Mouse (Mus musculus): ENCODE measurements at regions not wholly inside any gene's neighbourhood (a gene's known extent, or its start where the extent isn't known, plus 50 kb on each side); places are given as distances from the start of the nearest gene placed in this dataset.

- intact Hi-C loops (cut with DNase I), result no loop called here
- DNase-seq (ENCODE audit: low spot score), result no peak
Observed at GRCm38 (mm10) chr8:126157452-126158185, 140.7 kb upstream of the Slc35f3 start.

- no peak for DNase-seq (ENCODE audit: low spot score)
- intact Hi-C loops (cut with DNase I), result no loop called here
Observed at GRCm38 (mm10) chr8:126159485-126159884, 138.9 kb upstream of the Slc35f3 start.

GRCm38 (mm10) chr8:126160356-126160975, 137.9 kb upstream of the Slc35f3 start:
- intact Hi-C loops (cut with DNase I), result no loop called here
- no peak for DNase-seq (ENCODE audit: low spot score)

GRCm38 (mm10) chr8:126162748-126163371, 135.5 kb upstream of the Slc35f3 start:
- intact Hi-C loops (cut with DNase I), result no loop called here
- DNase-seq (ENCODE audit: low spot score), result no peak

GRCm38 (mm10) chr8:126163954-126164353, 134.4 kb upstream of the Slc35f3 start:
- intact Hi-C loops (cut with DNase I), result no loop called here
- no peak for DNase-seq (ENCODE audit: low spot score)

GRCm38 (mm10) chr8:126165486-126166095, 132.8 kb upstream of the Slc35f3 start:
- DNase-seq (ENCODE audit: low spot score), result no peak
- intact Hi-C loops (cut with DNase I), result no loop called here

GRCm38 (mm10) chr8:126166394-126166793, 132.0 kb upstream of the Slc35f3 start:
- DNase-seq (ENCODE audit: low spot score), result no peak
- intact Hi-C loops (cut with DNase I), result no loop called here

- DNase-seq (ENCODE audit: low spot score), result no peak
- intact Hi-C loops (cut with DNase I), result no loop called here
Observed at GRCm38 (mm10) chr8:126174451-126174850, 123.9 kb upstream of the Slc35f3 start.

- intact Hi-C loops (cut with DNase I), result no loop called here
- no peak for DNase-seq (ENCODE audit: low spot score)
Observed at GRCm38 (mm10) chr8:126176305-126176704, 122.1 kb upstream of the Slc35f3 start.

GRCm38 (mm10) chr8:126177855-126178254, 120.5 kb upstream of the Slc35f3 start:
- intact Hi-C loops (cut with DNase I), result no loop called here
- DNase-seq (ENCODE audit: low spot score), result no peak

GRCm38 (mm10) chr8:126188741-126189285, 109.5 kb upstream of the Slc35f3 start:
- DNase-seq (ENCODE audit: low spot score), result no peak
- intact Hi-C loops (cut with DNase I), result no loop called here

GRCm38 (mm10) chr8:126195616-126196015, 102.7 kb upstream of the Slc35f3 start:
- DNase-seq (ENCODE audit: low spot score), result no peak
- intact Hi-C loops (cut with DNase I), result no loop called here

- DNase-seq (ENCODE audit: low spot score), result no peak
- intact Hi-C loops (cut with DNase I), result no loop called here
Observed at GRCm38 (mm10) chr8:126210561-126210960, 87.8 kb upstream of the Slc35f3 start.

GRCm38 (mm10) chr8:126212802-126213201, 85.6 kb upstream of the Slc35f3 start:
- DNase-seq (ENCODE audit: low spot score), result no peak
- intact Hi-C loops (cut with DNase I), result no loop called here

GRCm38 (mm10) chr8:126214571-126214970, 83.8 kb upstream of the Slc35f3 start:
- DNase-seq (ENCODE audit: low spot score), result no peak
- intact Hi-C loops (cut with DNase I), result no loop called here

GRCm38 (mm10) chr8:126216391-126216790, 82.0 kb upstream of the Slc35f3 start:
- intact Hi-C loops (cut with DNase I), result no loop called here
- DNase-seq (ENCODE audit: low spot score), result no peak

- no peak for DNase-seq (ENCODE audit: low spot score)
- intact Hi-C loops (cut with DNase I), result no loop called here
Observed at GRCm38 (mm10) chr8:126221631-126222030, 76.7 kb upstream of the Slc35f3 start.

- intact Hi-C loops (cut with DNase I), result no loop called here
- DNase-seq (ENCODE audit: low spot score), result no peak
Observed at GRCm38 (mm10) chr8:126231801-126232200, 66.6 kb upstream of the Slc35f3 start.

GRCm38 (mm10) chr8:126232521-126232920, 65.8 kb upstream of the Slc35f3 start:
- DNase-seq (ENCODE audit: low spot score), result no peak
- intact Hi-C loops (cut with DNase I), result no loop called here

GRCm38 (mm10) chr8:126239684-126240083, 58.7 kb upstream of the Slc35f3 start:
- intact Hi-C loops (cut with DNase I), result no loop called here
- DNase-seq (ENCODE audit: low spot score), result no peak

- intact Hi-C loops (cut with DNase I), result no loop called here
- no peak for DNase-seq (ENCODE audit: low spot score)
Observed at GRCm38 (mm10) chr8:126244321-126244720, 54.0 kb upstream of the Slc35f3 start.
